Mouse (Mus musculus): ENCODE data around the gene P2rx6. TPM values are rescaled to one million over a fixed set of nuclear protein-coding genes. Genes with fewer than 3 reads are reported as not detected.

Gene P2rx6
- total RNA-seq, 1 experiment from 2014 or later, result 0.56 TPM

Other genes starting within 250 kb of the P2rx6 start
- 3.7 and 75.0 TPM in 2 replicates for gene Serpind1, start 230.5 kb upstream of the P2rx6 start, total RNA-seq (2021)
- 22.9 TPM in 2 replicates for gene Snap29, start 155.9 kb upstream of the P2rx6 start, total RNA-seq (2021)
- 71.7 and 73.6 TPM in 2 replicates for gene Pi4ka, start 155.6 kb upstream of the P2rx6 start, total RNA-seq (2021)
- gene Crkl, start 109.9 kb upstream of the P2rx6 start, total RNA-seq (2021), result 39.1 and 39.9 TPM in 2 replicates
- 5.1 and 5.4 TPM in 2 replicates for gene Aifm3, start 72.3 kb upstream of the P2rx6 start, total RNA-seq (2021)
- 75.3 and 75.6 TPM in 2 replicates for gene Lztr1, start 53.2 kb upstream of the P2rx6 start, total RNA-seq (2021)
- gene Thap7, start 30.7 kb upstream of the P2rx6 start, total RNA-seq (2021), result 29.4 and 33.3 TPM in 2 replicates
- 0.15 and 0.37 TPM in 2 replicates for gene Lrrc74b, start 638 bp upstream of the P2rx6 start, total RNA-seq (2021)
- 8.0 and 8.3 TPM in 2 replicates for gene Slc7a4, start 21.3 kb downstream of the P2rx6 start, total RNA-seq (2021)
- gene Smpd4, start 57.5 kb downstream of the P2rx6 start, total RNA-seq (2021), result 29.1 and 33.6 TPM in 2 replicates
- gene Ccdc74a, start 84.6 kb downstream of the P2rx6 start, total RNA-seq (2021), result 2.0 and 3.8 TPM in 2 replicates
- gene Med15, start 171.0 kb downstream of the P2rx6 start, total RNA-seq (2021), result 51.3 and 60.3 TPM in 2 replicates
- gene Klhl22, start 197.7 kb downstream of the P2rx6 start, total RNA-seq (2021), result 40.3 and 43.1 TPM in 2 replicates
- 11.3 and 12.4 TPM in 2 replicates for gene Scarf2, start 235.4 kb downstream of the P2rx6 start, total RNA-seq (2021)

Data from adrenal gland, postnatal 14 days (tissue).